9 mouse cellular contexts compared by ENCODE assay signal in the genomic region with DNA sequence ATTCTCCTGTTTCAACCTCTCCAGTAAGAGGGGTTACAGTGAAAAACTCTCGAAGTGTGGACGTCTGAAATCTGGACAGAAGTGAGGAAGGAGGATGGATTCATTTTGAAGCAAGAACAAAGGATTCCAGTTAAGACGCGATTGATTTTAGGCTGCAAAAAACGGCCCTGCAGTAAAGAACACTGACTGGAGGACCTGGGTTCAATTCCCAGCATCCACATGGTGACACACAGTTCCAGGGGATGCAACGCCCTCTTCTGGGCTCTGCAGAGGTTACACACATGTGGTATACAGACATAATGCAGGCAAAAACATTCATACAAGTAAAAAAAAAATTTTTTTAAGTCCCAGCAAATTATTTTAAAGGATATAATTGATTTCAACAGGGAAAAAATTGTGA. TPM values are rescaled to one million over a fixed set of nuclear protein-coding genes. Genes with fewer than 3 reads are reported as not detected.
DNase-seq lines count a peak whose midpoint lies in the region; ATAC-seq and TF ChIP-seq lines count a peak whose summit lies in the region.
"Had no signal": no experiment of that assay in that cellular context is flagged by ENCODE, and none has a peak within 500 bp of the region (broad histone marks: within the 10 kb centered on the region; RNA-seq: fewer than 3 reads in every experiment).

No protein-coding gene starts in this region.

- H3K4me3 ChIP-seq in heart, embryonic 11.5 days (ENCODE audit: low read depth, low read length): peak overlapping the region; percentile 69
- H3K4me3 ChIP-seq in hindbrain, embryonic 12.5 days: peak overlapping the region; percentile 74
- H3K4me3 ChIP-seq in midbrain, embryonic 12.5 days: peak overlapping the region; percentile 64

- no peak for DNase-seq in heart, postnatal 14 days
- DNase-seq in Patski (ENCODE audit: low read depth, low spot score): no peak
- no peak for DNase-seq in urinary bladder, postnatal 4 days (ENCODE audit: low spot score in 2 of 2)
- no peak for DNase-seq in c-Kit-positive CD71-positive TER-119-positive erythroid progenitor cells, embryonic 14.5 days (ENCODE audit: low spot score)
- no peak for DNase-seq in embryo, embryonic 10.5 days (ENCODE audit: low spot score)

- CTCF ChIA-PET in Patski (lab: Charles Lee): interaction anchor here (0.9 to 4.7 kb wide), 15 partner anchors 10 to 218 kb away, joined by 3 to 24 read pairs (median 4); partner anchors contain the start of gene Mrpl16

- TF ChIP-seq CTCF in Patski (IDR thresholded peaks at IDR 0.05): peak; percentile 37

- intact Hi-C loops in heart, postnatal 14 days (cut with DNase I): loop anchor here (1.0 kb wide), 1 partner anchor 43 kb away; no protein-coding TSS in a partner anchor

- peaks cover 2% of the 10 kb centered on the region; the same call in 1 of the 2 replicates for H3K4me1 ChIP-seq in heart, embryonic 11.5 days (ENCODE audit: control insufficient read depth, insufficient read depth, low read length)
- H3K4me1 ChIP-seq in hindbrain, embryonic 12.5 days: peaks cover 15% of the 10 kb centered on the region; the same call in 1 of the 2 replicates
- H3K4me1 ChIP-seq in midbrain, embryonic 12.5 days: peaks cover 19% of the 10 kb centered on the region

- H3K9ac ChIP-seq in heart, embryonic 11.5 days (ENCODE audit: low read depth, low read length): no peak overlapping the region
- H3K9ac ChIP-seq in hindbrain, embryonic 12.5 days: no peak overlapping the region
- no peak overlapping the region; the same call in 1 of the 2 replicates for H3K9ac ChIP-seq in midbrain, embryonic 12.5 days (replicated peaks)

- H3K27me3 ChIP-seq in heart, embryonic 11.5 days (ENCODE audit: control insufficient read depth, insufficient read depth, low read length): peaks cover 3% of the 10 kb centered on the region; the same call in 1 of the 2 replicates
- no peaks in the 10 kb centered on the region for H3K27me3 ChIP-seq in Patski
- peaks cover 44% of the 10 kb centered on the region for H3K27me3 ChIP-seq in hindbrain, embryonic 12.5 days
- H3K27me3 ChIP-seq in midbrain, embryonic 12.5 days: peaks cover 34% of the 10 kb centered on the region

- peak overlapping the region; percentile 97 for H3K4me2 ChIP-seq in heart, embryonic 11.5 days
- peak overlapping the region; percentile 88 for H3K4me2 ChIP-seq in hindbrain, embryonic 12.5 days (replicated peaks)
- peak overlapping the region; percentile 77 for H3K4me2 ChIP-seq in midbrain, embryonic 12.5 days (replicated peaks)

- POLR2A ChIA-PET in Patski (lab: Charles Lee): interaction anchor here (0.8 kb wide), 2 partner anchors 17 to 93 kb away, joined by 3 read pairs; no protein-coding TSS in a partner anchor

- no peaks in the 10 kb centered on the region for H3K36me3 ChIP-seq in heart, embryonic 11.5 days (ENCODE audit: control insufficient read depth, insufficient read depth, low read length)
- no peaks in the 10 kb centered on the region for H3K36me3 ChIP-seq in hindbrain, embryonic 12.5 days
- no peaks in the 10 kb centered on the region for H3K36me3 ChIP-seq in midbrain, embryonic 12.5 days

- H3K27ac ChIP-seq in heart, embryonic 11.5 days (ENCODE audit: low read depth, low read length): no peak overlapping the region
- H3K27ac ChIP-seq in hindbrain, embryonic 12.5 days: no peak overlapping the region
- no peak overlapping the region for H3K27ac ChIP-seq in midbrain, embryonic 12.5 days (replicated peaks)

- 29% methylated on average over 6 of the region's 6 CpGs for whole genome bisulfite sequencing in heart, embryonic 11.5 days (ENCODE audit: insufficient replicate concordance)
- WGBS in hindbrain, embryonic 12.5 days: 37% methylated on average over 6 of the region's 6 CpGs
- 40% methylated on average over 6 of the region's 6 CpGs for WGBS in midbrain, embryonic 12.5 days

- no peak for ATAC-seq in heart, embryonic 11.5 days (replicated peaks; ENCODE audit: insufficient number of reproducible peaks, low FRiP score, low TSS enrichment)
- no peak for ATAC-seq in Patski
- no peak for ATAC-seq in hindbrain, embryonic 12.5 days (ENCODE audit: low FRiP score)
- no peak for ATAC-seq in midbrain, embryonic 12.5 days (ENCODE audit: low FRiP score, low read depth)

- in situ Hi-C loops in Patski (cut with MboI; ENCODE audit: low pct_unique_long_range_greater_than_20kb): no loop called here

- no peaks in the 10 kb centered on the region for H3K9me3 ChIP-seq in heart, embryonic 11.5 days (replicated peaks; ENCODE audit: control insufficient read depth, low read length)
- H3K9me3 ChIP-seq in hindbrain, embryonic 12.5 days (replicated peaks): no peaks in the 10 kb centered on the region
- H3K9me3 ChIP-seq in midbrain, embryonic 12.5 days: no peaks in the 10 kb centered on the region

RNA-seq across cellular contexts. Expression of gene Stx3, which starts 1.0 kb away (rescaled TPM):
- 8.3 and 9.9 TPM in 2 replicates for polyA plus RNA-seq in heart, embryonic 11.5 days (2014; fragmentation: Nextera tagmentation; extraction: Ambion mirVana)
- 1 to 10 TPM; 7.7 to 8.4 TPM for total RNA-seq in heart, postnatal 14 days (2021)
- polyA plus RNA-seq in Patski (2021): 45.4 TPM
- 8.6 TPM in 2 replicates for polyA plus RNA-seq in hindbrain, embryonic 12.5 days (2016; fragmentation: Nextera tagmentation; extraction: Ambion mirVana)
- 20.3 and 22.0 TPM in 2 replicates for polyA plus RNA-seq in midbrain, embryonic 12.5 days (2016; fragmentation: Nextera tagmentation; extraction: Ambion mirVana)

RNA-seq across cellular contexts. Expression of gene Olfr1417, which starts 18.8 kb away (rescaled TPM):
- polyA plus RNA-seq in heart, embryonic 11.5 days (2014; fragmentation: Nextera tagmentation; extraction: Ambion mirVana): 0.15 TPM in 1 of 2 replicates, not detected in the other
- total RNA-seq in heart, postnatal 14 days (2021): not detected
- polyA plus RNA-seq in Patski (2021): 1.1 TPM
- not detected in 2 replicates for polyA plus RNA-seq in hindbrain, embryonic 12.5 days (2016; fragmentation: Nextera tagmentation; extraction: Ambion mirVana)
- not detected in 2 replicates for polyA plus RNA-seq in midbrain, embryonic 12.5 days (2016; fragmentation: Nextera tagmentation; extraction: Ambion mirVana)
- total RNA-seq: left cerebral cortex, postnatal 10 days had no signal

RNA-seq across cellular contexts. Expression of gene Olfr1418, which starts 40.7 kb away (rescaled TPM):
- polyA plus RNA-seq in heart, embryonic 11.5 days (2014; fragmentation: Nextera tagmentation; extraction: Ambion mirVana): not detected in 2 replicates
- not detected for total RNA-seq in heart, postnatal 14 days (2021)
- polyA plus RNA-seq in Patski (2021): 0.33 TPM
- not detected in 2 replicates for polyA plus RNA-seq in hindbrain, embryonic 12.5 days (2016; fragmentation: Nextera tagmentation; extraction: Ambion mirVana)
- not detected in 2 replicates for polyA plus RNA-seq in midbrain, embryonic 12.5 days (2016; fragmentation: Nextera tagmentation; extraction: Ambion mirVana)
- total RNA-seq: left cerebral cortex, postnatal 10 days had no signal

RNA-seq across cellular contexts. Expression of gene Mrpl16, which starts 50.0 kb away (rescaled TPM):
- 78.5 and 82.0 TPM in 2 replicates for polyA plus RNA-seq in heart, embryonic 11.5 days (2014; fragmentation: Nextera tagmentation; extraction: Ambion mirVana)
- 100 to 1,000 TPM in 1 of 2 experiments, 10 to 100 TPM in 1; 90.2 to 101 TPM for total RNA-seq in heart, postnatal 14 days (2021)
- 76.0 TPM for polyA plus RNA-seq in Patski (2021)
- 41.7 and 43.5 TPM in 2 replicates for polyA plus RNA-seq in hindbrain, embryonic 12.5 days (2016; fragmentation: Nextera tagmentation; extraction: Ambion mirVana)
- polyA plus RNA-seq in midbrain, embryonic 12.5 days (2016; fragmentation: Nextera tagmentation; extraction: Ambion mirVana): 45.7 and 48.7 TPM in 2 replicates

RNA-seq across cellular contexts. Expression of gene Olfr1419, which starts 54.7 kb away (rescaled TPM):
- polyA plus RNA-seq in heart, embryonic 11.5 days (2014; fragmentation: Nextera tagmentation; extraction: Ambion mirVana): not detected in 2 replicates
- not detected for total RNA-seq in heart, postnatal 14 days (2021)
- polyA plus RNA-seq in Patski (2021): not detected
- polyA plus RNA-seq in hindbrain, embryonic 12.5 days (2016; fragmentation: Nextera tagmentation; extraction: Ambion mirVana): 0.20 TPM in 1 of 2 replicates, not detected in the other
- not detected in 2 replicates for polyA plus RNA-seq in midbrain, embryonic 12.5 days (2016; fragmentation: Nextera tagmentation; extraction: Ambion mirVana)
- total RNA-seq: left cerebral cortex, postnatal 10 days had no signal
